Mouse (Mus musculus): ENCODE measurements around the gene BC049715.

- TF ChIP-seq POLR2A (IDR thresholded peaks at IDR 0.05; ENCODE audit: low read depth, low read length) = no peak
- no peak for TF ChIP-seq CTCF (conservative IDR thresholded peaks at IDR 0.05; ENCODE audit: insufficient read depth, insufficient read length, low read depth, low read length)
These were observed 22.6 kb upstream of the BC049715 start for GRCm38 (mm10) chr6:136804705-136805408.
